21 mouse cellular contexts compared by ENCODE assay signal in genomic region chr1:54911256-54911610, GRCm38 (mm10). TPM values are rescaled to one million over a fixed set of nuclear protein-coding genes. Genes with fewer than 3 reads are reported as not detected.
A peak's percentile ranks its signal among the peaks of the same experiment; 100 is the strongest.
DNase-seq lines count a peak whose midpoint lies in the region; ATAC-seq and TF ChIP-seq lines count a peak whose summit lies in the region.
"Had no signal": no experiment of that assay in that cellular context is flagged by ENCODE, and none has a peak within 500 bp of the region (broad histone marks: within the 10 kb centered on the region; RNA-seq: fewer than 3 reads in every experiment).

No protein-coding gene starts in this region.

- 23% methylated on average over 1 of the region's 1 CpGs for WGBS in spleen, adult 2 months
- WGBS in embryonic facial prominence, embryonic 15.5 days, result 89% methylated on average over 1 of the region's 1 CpGs
- WGBS in small intestine, adult 2 months, result 79% methylated on average over 1 of the region's 1 CpGs

- TF ChIP-seq CTCF in gastrocnemius, adult 2 months (IDR thresholded peaks at IDR 0.05), result no peak
- TF ChIP-seq CTCF in spleen, adult 2 months (IDR thresholded peaks at IDR 0.05; ENCODE audit: extremely low read depth, insufficient read depth, insufficient read length, insufficient replicate concordance), result no peak
- no peak for TF ChIP-seq CTCF in small intestine, adult 2 months (IDR thresholded peaks at IDR 0.05; ENCODE audit: extremely low read depth, insufficient read length, insufficient replicate concordance, low read depth, low read length)

- no peak overlapping the region for H3K4me3 ChIP-seq in gastrocnemius, adult 2 months
- no peak overlapping the region for H3K4me3 ChIP-seq in spleen, adult 2 months (ENCODE audit: extremely low read depth, insufficient read depth, insufficient read length)
- no peak overlapping the region for H3K4me3 ChIP-seq in embryonic facial prominence, embryonic 15.5 days (replicated peaks)
- H3K4me3 ChIP-seq in small intestine, adult 2 months (ENCODE audit: low read depth, low read length), result no peak overlapping the region
- H3K4me3 ChIP-seq: erythroblast, embryonic 14.5 days; forebrain, embryonic 10.5 days; heart, embryonic 12.5 days; hindbrain, embryonic 15.5 days had no signal

- H3K27me3 ChIP-seq in spleen, adult 2 months (ENCODE audit: control insufficient read depth, insufficient read depth, low read length), result no peaks in the 10 kb centered on the region
- no peaks in the 10 kb centered on the region for H3K27me3 ChIP-seq in embryonic facial prominence, embryonic 15.5 days
- H3K27me3 ChIP-seq in small intestine, adult 2 months (ENCODE audit: control insufficient read depth, insufficient read depth, low read length), result no peaks in the 10 kb centered on the region
- H3K27me3 ChIP-seq: heart, embryonic 12.5 days; hindbrain, embryonic 15.5 days had no signal

- no peak for TF ChIP-seq POLR2A in spleen, adult 2 months (IDR thresholded peaks at IDR 0.05; ENCODE audit: low read depth, low read length)
- TF ChIP-seq POLR2A in small intestine, adult 2 months (IDR thresholded peaks at IDR 0.05; ENCODE audit: low read depth, low read length), result no peak

- no peaks in the 10 kb centered on the region for H3K9me3 ChIP-seq in embryonic facial prominence, embryonic 15.5 days (replicated peaks)
- H3K9me3 ChIP-seq: forebrain, embryonic 10.5 days; heart, embryonic 12.5 days; hindbrain, embryonic 15.5 days had no signal

- intact Hi-C loops in gastrocnemius, adult 2 months (cut with DNase I), result no loop called here

- DNase-seq in gastrocnemius, adult 2 months, result no peak
- DNase-seq in gastrocnemius, adult 18-20 months (ENCODE audit: low spot score), result no peak
- DNase-seq in spleen, adult 2 months (ENCODE audit: low read depth in 1 of 2, low spot score in 2 of 2), result no peak
- no peak for DNase-seq in spleen, postnatal 14 days (ENCODE audit: low spot score in 2 of 2)
- no peak for DNase-seq in cerebellum, postnatal 14 days
- no peak for DNase-seq in lung, postnatal 10 days
- DNase-seq: adrenal gland, adult 2 months; adrenal gland, postnatal 25 days; B cell, adult 2 months; cerebellum, adult 11-12 months; cerebellum, adult 9-10 months; cerebellum, postnatal 36 days; gastrocnemius, postnatal 14 days; heart, postnatal 36 days had no signal

- no peaks in the 10 kb centered on the region for H3K36me3 ChIP-seq in spleen, adult 2 months (ENCODE audit: control insufficient read depth, insufficient read depth, low read length)
- no peaks in the 10 kb centered on the region for H3K36me3 ChIP-seq in embryonic facial prominence, embryonic 15.5 days
- no peaks in the 10 kb centered on the region for H3K36me3 ChIP-seq in small intestine, adult 2 months (ENCODE audit: control insufficient read depth, insufficient read depth, low read length)
- H3K36me3 ChIP-seq: forebrain, embryonic 10.5 days; heart, embryonic 12.5 days; hindbrain, embryonic 15.5 days had no signal

- H3K27ac ChIP-seq in gastrocnemius, adult 2 months, result peak overlapping the region; percentile 65; the same call in 1 of the 2 replicates
- peak overlapping the region; percentile 86; the same call in 1 of the 2 replicates for H3K27ac ChIP-seq in spleen, adult 2 months (ENCODE audit: insufficient read depth, low read length)
- peak overlapping the region; percentile 17; the same call in 1 of the 2 replicates for H3K27ac ChIP-seq in embryonic facial prominence, embryonic 15.5 days (replicated peaks)
- H3K27ac ChIP-seq in small intestine, adult 2 months (ENCODE audit: insufficient read depth, low read depth, low read length), result peak overlapping the region; percentile 46; the same call in 1 of the 2 replicates
- H3K27ac ChIP-seq: forebrain, embryonic 10.5 days; hindbrain, embryonic 15.5 days had no signal

- H3K4me2 ChIP-seq in embryonic facial prominence, embryonic 15.5 days (replicated peaks), result no peak overlapping the region
- H3K4me2 ChIP-seq: heart, embryonic 12.5 days; hindbrain, embryonic 15.5 days had no signal

- H3K9ac ChIP-seq in embryonic facial prominence, embryonic 15.5 days, result no peak overlapping the region
- H3K9ac ChIP-seq: heart, embryonic 12.5 days; hindbrain, embryonic 15.5 days had no signal

- ATAC-seq in embryonic facial prominence, embryonic 15.5 days (ENCODE audit: insufficient number of reproducible peaks, low FRiP score, low TSS enrichment, low read depth), result no peak
- ATAC-seq: forebrain, embryonic 14.5 days had no signal

- H3K4me1 ChIP-seq in spleen, adult 2 months (ENCODE audit: control insufficient read depth, insufficient read depth, insufficient read length), result peaks cover 58% of the 10 kb centered on the region
- peaks cover 69% of the 10 kb centered on the region for H3K4me1 ChIP-seq in embryonic facial prominence, embryonic 15.5 days
- H3K4me1 ChIP-seq in small intestine, adult 2 months (ENCODE audit: control insufficient read depth, insufficient read depth, insufficient read length, low read length), result peaks cover 18% of the 10 kb centered on the region

RNA-seq across cellular contexts. Expression of gene Ankrd44, which starts 15.0 kb away (rescaled TPM):
- 1 to 10 TPM; 7.5 to 9.6 TPM for total RNA-seq in gastrocnemius, adult 2 months (2021)
- total RNA-seq in gastrocnemius, adult 18-20 months (2021), result 1 to 10 TPM; 5.0 to 6.5 TPM
- 43.1 and 46.2 TPM in 2 replicates for polyA plus RNA-seq in spleen, adult 2 months (2012; rRNA removed)
- 22.9 and 23.1 TPM in 2 replicates for polyA plus RNA-seq in embryonic facial prominence, embryonic 15.5 days (2015; fragmentation: Nextera tagmentation; extraction: Ambion mirVana)
- polyA plus RNA-seq in small intestine, adult 2 months (2012; rRNA removed), result 3.7 and 4.2 TPM in 2 replicates

Comparison
In these comparisons a context has a peak if more than half of its experiments do, and no peak if none do; other contexts are left out.
1. H3K27ac ChIP-seq: peak in every context shown above with its lines; median percentile 86 in spleen, adult 2 months; 65 in gastrocnemius, adult 2 months; 46 in small intestine, adult 2 months; 17 in embryonic facial prominence, embryonic 15.5 days.